Mouse (Mus musculus): Measurements from ENCODE around the gene Fxyd3. TPM values are rescaled to one million over a fixed set of nuclear protein-coding genes. Genes with fewer than 3 reads are reported as not detected.
A peak's percentile ranks its signal among the peaks of the same experiment; 100 is the strongest.

Fxyd3 gene
- total RNA-seq, 1 experiment from 2014 or later = not detected

- ATAC-seq (replicated peaks in 1 of 2; ENCODE audit: insufficient read depth in 1 of 2, low FRiP score in 2 of 2, low TSS enrichment in 1 of 2, low read depth in 1 of 2, poor library complexity in 2 of 2, severe bottlenecking in 2 of 2) = no peak
Observed at GRCm38 (mm10) chr7:31056448-31056847, 20.1 kb downstream of the Fxyd3 start.

- no peak for ATAC-seq (replicated peaks in 1 of 2; ENCODE audit: insufficient read depth in 1 of 2, low FRiP score in 2 of 2, low TSS enrichment in 1 of 2, low read depth in 1 of 2, poor library complexity in 2 of 2, severe bottlenecking in 2 of 2)
Observed at GRCm38 (mm10) chr7:31055883-31056282, 20.6 kb downstream of the Fxyd3 start.

- ATAC-seq (replicated peaks in 1 of 2; ENCODE audit: insufficient read depth in 1 of 2, low FRiP score in 2 of 2, low TSS enrichment in 1 of 2, low read depth in 1 of 2, poor library complexity in 2 of 2, severe bottlenecking in 2 of 2) = no peak
Observed at GRCm38 (mm10) chr7:31055354-31055824, 21.1 kb downstream of the Fxyd3 start.

GRCm38 (mm10) chr7:31054661-31055320 is 21.7 kb downstream of the Fxyd3 start:
- no peak for ATAC-seq (replicated peaks in 1 of 2; ENCODE audit: insufficient read depth in 1 of 2, low FRiP score in 2 of 2, low TSS enrichment in 1 of 2, low read depth in 1 of 2, poor library complexity in 2 of 2, severe bottlenecking in 2 of 2)

- no peak for ATAC-seq (replicated peaks in 1 of 2; ENCODE audit: insufficient read depth in 1 of 2, low FRiP score in 2 of 2, low TSS enrichment in 1 of 2, low read depth in 1 of 2, poor library complexity in 2 of 2, severe bottlenecking in 2 of 2)
Observed at GRCm38 (mm10) chr7:31053882-31054447, 22.5 kb downstream of the Fxyd3 start.

GRCm38 (mm10) chr7:31052636-31053434 is 23.7 kb downstream of the Fxyd3 start:
- peak; percentile 13 to 17; a peak in 3 of 4 replicates for ATAC-seq (replicated peaks in 1 of 2; ENCODE audit: insufficient read depth in 1 of 2, low FRiP score in 2 of 2, low TSS enrichment in 1 of 2, low read depth in 1 of 2, poor library complexity in 2 of 2, severe bottlenecking in 2 of 2)

GRCm38 (mm10) chr7:31052251-31052635 is 24.3 kb downstream of the Fxyd3 start:
- no peak for ATAC-seq (replicated peaks in 1 of 2; ENCODE audit: insufficient read depth in 1 of 2, low FRiP score in 2 of 2, low TSS enrichment in 1 of 2, low read depth in 1 of 2, poor library complexity in 2 of 2, severe bottlenecking in 2 of 2)

- ATAC-seq (replicated peaks in 1 of 2; ENCODE audit: insufficient read depth in 1 of 2, low FRiP score in 2 of 2, low TSS enrichment in 1 of 2, low read depth in 1 of 2, poor library complexity in 2 of 2, severe bottlenecking in 2 of 2) = no peak
Observed at GRCm38 (mm10) chr7:31051321-31052021, 25.0 kb downstream of the Fxyd3 start, which contains the start of gene Fxyd7. Fxyd7 (minus strand) TSS chr7:31051467.

- no peak for ATAC-seq (replicated peaks in 1 of 2; ENCODE audit: insufficient read depth in 1 of 2, low FRiP score in 2 of 2, low TSS enrichment in 1 of 2, low read depth in 1 of 2, poor library complexity in 2 of 2, severe bottlenecking in 2 of 2)
Observed at GRCm38 (mm10) chr7:31050921-31051320, 25.6 kb downstream of the Fxyd3 start.

GRCm38 (mm10) chr7:31050487-31050886 is 26.0 kb downstream of the Fxyd3 start:
- no peak for ATAC-seq (replicated peaks in 1 of 2; ENCODE audit: insufficient read depth in 1 of 2, low FRiP score in 2 of 2, low TSS enrichment in 1 of 2, low read depth in 1 of 2, poor library complexity in 2 of 2, severe bottlenecking in 2 of 2)

- ATAC-seq (replicated peaks in 1 of 2; ENCODE audit: insufficient read depth in 1 of 2, low FRiP score in 2 of 2, low TSS enrichment in 1 of 2, low read depth in 1 of 2, poor library complexity in 2 of 2, severe bottlenecking in 2 of 2) = no peak
Observed at GRCm38 (mm10) chr7:31049846-31050281, 26.6 kb downstream of the Fxyd3 start.

GRCm38 (mm10) chr7:31049135-31049845 is 27.2 kb downstream of the Fxyd3 start:
- no peak for ATAC-seq (replicated peaks in 1 of 2; ENCODE audit: insufficient read depth in 1 of 2, low FRiP score in 2 of 2, low TSS enrichment in 1 of 2, low read depth in 1 of 2, poor library complexity in 2 of 2, severe bottlenecking in 2 of 2)

- ATAC-seq (replicated peaks in 1 of 2; ENCODE audit: insufficient read depth in 1 of 2, low FRiP score in 2 of 2, low TSS enrichment in 1 of 2, low read depth in 1 of 2, poor library complexity in 2 of 2, severe bottlenecking in 2 of 2) = no peak
Observed at GRCm38 (mm10) chr7:31042431-31042910, 34.0 kb downstream of the Fxyd3 start, which contains the start of gene Fxyd5. Fxyd5 (minus strand) TSS chr7:31042481.

GRCm38 (mm10) chr7:31041662-31042315 is 34.7 kb downstream of the Fxyd3 start:
- peak; percentile 86 to 92 for ATAC-seq (replicated peaks in 1 of 2; ENCODE audit: insufficient read depth in 1 of 2, low FRiP score in 2 of 2, low TSS enrichment in 1 of 2, low read depth in 1 of 2, poor library complexity in 2 of 2, severe bottlenecking in 2 of 2)

GRCm38 (mm10) chr7:31041023-31041407 is 35.5 kb downstream of the Fxyd3 start:
- no peak for ATAC-seq (replicated peaks in 1 of 2; ENCODE audit: insufficient read depth in 1 of 2, low FRiP score in 2 of 2, low TSS enrichment in 1 of 2, low read depth in 1 of 2, poor library complexity in 2 of 2, severe bottlenecking in 2 of 2)

GRCm38 (mm10) chr7:31040281-31041022 is 36.1 kb downstream of the Fxyd3 start:
- no peak for ATAC-seq (replicated peaks in 1 of 2; ENCODE audit: insufficient read depth in 1 of 2, low FRiP score in 2 of 2, low TSS enrichment in 1 of 2, low read depth in 1 of 2, poor library complexity in 2 of 2, severe bottlenecking in 2 of 2)
